Mouse (Mus musculus) intestine, embryonic 14.5 days (tissue): Measurements from ENCODE around the gene Rce1. TPM values are rescaled to one million over a fixed set of nuclear protein-coding genes. Genes with fewer than 3 reads are reported as not detected.

Experiments
- ATAC-seq: fragments of 200-750 bp; cut with Nextera tagmentation; replicated peaks from 2 replicates; pipeline ENCODE4 v1.8.0; 2017; ENCODE audit warnings: low read depth, moderate number of reproducible peaks, moderate TSS enrichment, moderate library complexity; ENCODE audit not compliant: low FRiP score, low TSS enrichment
- DNase-seq: peaks from one replicate; pipeline ENCODE4 v3.0.0-alpha.2; 2018; ENCODE audit warnings: low spot score
- H3K27ac ChIP-seq: fragments of 300-500 bp; sonication (generic); 2 replicates; pipeline ENCODE4 v1.5.1; 2014; ENCODE audit warnings: low read depth, mild to moderate bottlenecking, control low read depth
- H3K27me3 ChIP-seq: fragments of 300-500 bp; sonication (generic); replicated peaks from 2 replicates; pipeline ENCODE4 v1.6.1; 2014; ENCODE audit warnings: low read length, control low read depth; ENCODE audit not compliant: control insufficient read depth, insufficient read depth
- H3K36me3 ChIP-seq: fragments of 300-500 bp; sonication (generic); 2 replicates; pipeline ENCODE4 v1.6.1; 2014; ENCODE audit warnings: low read length, control low read depth; ENCODE audit not compliant: control insufficient read depth, insufficient read depth
- H3K4me1 ChIP-seq: fragments of 300-500 bp; sonication (generic); replicated peaks from 2 replicates; pipeline ENCODE4 v1.6.1; 2014; ENCODE audit warnings: low read length, control low read depth, mixed read lengths; ENCODE audit not compliant: control insufficient read depth, insufficient read depth
- H3K4me2 ChIP-seq: fragments of 300-500 bp; sonication (generic); 2 replicates; pipeline ENCODE4 v1.6.1; 2014; ENCODE audit warnings: low read length
- H3K4me3 ChIP-seq: fragments of 300-500 bp; sonication (generic); 2 replicates; pipeline ENCODE4 v1.5.1; 2014; ENCODE audit warnings: low read depth, low read length, control low read depth, mixed read lengths
- H3K9ac ChIP-seq: fragments of 300-500 bp; sonication (generic); 2 replicates; pipeline ENCODE4 v1.6.1; 2014; ENCODE audit warnings: mild to moderate bottlenecking, low read length
- H3K9me3 ChIP-seq: fragments of 300-500 bp; sonication (generic); 2 replicates; pipeline ENCODE4 v1.6.1; 2016; ENCODE audit warnings: low read length, control low read depth; ENCODE audit not compliant: control insufficient read depth
- WGBS: fragments of 180-500 bp; shearing (Covaris S2); extraction: QIAGEN DNeasy Blood & Tissue Kit; methylation state at CpG from one replicate; pipeline ENCODE4 v1.1.7; 2014; 5-methylcytosine and 5-hydroxymethylcytosine counted together
- polyA plus RNA-seq: library from polyadenylated mRNA; unstranded; fragments of >200 nt; fragmentation: Nextera tagmentation; extraction: Ambion mirVana; gene quantifications from 2 replicates; pipeline ENCODE4 v1.2.1, GENCODE M21; 2014

Gene Rce1
- polyA plus RNA-seq, 1 experiment from 2014 or later, result 75.3 TPM

- no peak for DNase-seq
- Histone ChIP-seq H3K9ac (no peak overlapping the region), H3K27ac (no peak overlapping the region), H3K27me3 (no peaks in the 10 kb centered on the region), H3K4me3 (no peak overlapping the region), H3K4me2 (no peak overlapping the region), H3K9me3 (no peaks in the 10 kb centered on the region), H3K36me3 (peaks cover 14% of the 10 kb centered on the region), H3K4me1 (peaks cover 20% of the 10 kb centered on the region)
- WGBS, result 92% methylated on average over 12 of the region's 12 CpGs
- no peak for ATAC-seq
These were observed 18.0 kb downstream of the Rce1 start for GRCm38 (mm10) chr19:4607406-4607805.

- Histone ChIP-seq H3K9me3 (no peaks in the 10 kb centered on the region), H3K4me2 (no peak overlapping the region), H3K27ac (no peak overlapping the region), H3K27me3 (no peaks in the 10 kb centered on the region), H3K36me3 (no peaks in the 10 kb centered on the region), H3K9ac (no peak overlapping the region), H3K4me3 (no peak overlapping the region), H3K4me1 (peaks cover 20% of the 10 kb centered on the region)
- ATAC-seq, result no peak
- DNase-seq, result no peak
- WGBS, result 42% methylated on average over 4 of the region's 4 CpGs
These were observed 19.8 kb downstream of the Rce1 start for GRCm38 (mm10) chr19:4605654-4606053.

GRCm38 (mm10) chr19:4603801-4604723 lies 21.4 kb downstream of the Rce1 start:
- no peaks in the 10 kb centered on the region for H3K36me3 ChIP-seq
- DNase-seq, result peak; percentile 71

GRCm38 (mm10) chr19:4602459-4602858 lies 23.0 kb downstream of the Rce1 start:
- Histone ChIP-seq H3K4me3 (no peak overlapping the region), H3K27ac (no peak overlapping the region), H3K4me1 (peaks cover 20% of the 10 kb centered on the region), H3K36me3 (no peaks in the 10 kb centered on the region), H3K9me3 (no peaks in the 10 kb centered on the region), H3K27me3 (no peaks in the 10 kb centered on the region), H3K9ac (no peak overlapping the region), H3K4me2 (no peak overlapping the region)
- ATAC-seq (no peak), DNase-seq (no peak)
- WGBS, result 92% methylated on average over 20 of the region's 20 CpGs

More at GRCm38 (mm10) chr19:4603801-4604723, 21.4 kb downstream of the Rce1 start:
- no peaks in the 10 kb centered on the region for H3K27me3 ChIP-seq
- H3K4me1 ChIP-seq, result peaks cover 20% of the 10 kb centered on the region
- no peak overlapping the region for H3K4me2 ChIP-seq
- WGBS, result 33% methylated on average over 24 of the region's 24 CpGs
- ATAC-seq, result peak; percentile 80
- no peak overlapping the region for H3K4me3 ChIP-seq
- H3K9ac ChIP-seq, result no peak overlapping the region
- H3K9me3 ChIP-seq, result no peaks in the 10 kb centered on the region
- H3K27ac ChIP-seq, result no peak overlapping the region

GRCm38 (mm10) chr19:4596071-4596470 lies 29.4 kb downstream of the Rce1 start:
- Histone ChIP-seq H3K4me1 (no peaks in the 10 kb centered on the region), H3K9ac (no peak overlapping the region), H3K36me3 (no peaks in the 10 kb centered on the region), H3K27ac (no peak overlapping the region), H3K4me3 (no peak overlapping the region), H3K27me3 (no peaks in the 10 kb centered on the region), H3K4me2 (no peak overlapping the region), H3K9me3 (no peaks in the 10 kb centered on the region)
- ATAC-seq (no peak), DNase-seq (no peak)
- 63% methylated on average over 2 of the region's 2 CpGs for WGBS

GRCm38 (mm10) chr19:4593792-4594522 lies 31.5 kb downstream of the Rce1 start:
- no peaks in the 10 kb centered on the region for H3K36me3 ChIP-seq
- no peak overlapping the region for H3K4me3 ChIP-seq
- no peaks in the 10 kb centered on the region for H3K27me3 ChIP-seq
- no peaks in the 10 kb centered on the region for H3K9me3 ChIP-seq
- no peak overlapping the region for H3K27ac ChIP-seq
- H3K4me1 ChIP-seq, result no peaks in the 10 kb centered on the region
- ATAC-seq (no peak; the same call in 1 of the 2 replicates), DNase-seq (no peak)
- no peak overlapping the region for H3K9ac ChIP-seq
- 47% methylated on average over 7 of the region's 7 CpGs for WGBS
- no peak overlapping the region for H3K4me2 ChIP-seq

- ATAC-seq, result no peak
- no peaks in the 10 kb centered on the region for H3K36me3 ChIP-seq
- H3K4me1 ChIP-seq, result no peaks in the 10 kb centered on the region
- DNase-seq, result no peak
- no peak overlapping the region for H3K4me2 ChIP-seq
- H3K9ac ChIP-seq, result no peak overlapping the region
- 65% methylated on average over 3 of the region's 3 CpGs for WGBS
- no peak overlapping the region for H3K4me3 ChIP-seq
- no peaks in the 10 kb centered on the region for H3K9me3 ChIP-seq
- H3K27me3 ChIP-seq, result no peaks in the 10 kb centered on the region
- H3K27ac ChIP-seq, result no peak overlapping the region
These were observed 35.4 kb downstream of the Rce1 start for GRCm38 (mm10) chr19:4590025-4590424.

GRCm38 (mm10) chr19:4589081-4589480 lies 36.4 kb downstream of the Rce1 start:
- H3K9me3 ChIP-seq, result no peaks in the 10 kb centered on the region
- no peak overlapping the region for H3K4me3 ChIP-seq
- H3K4me1 ChIP-seq, result no peaks in the 10 kb centered on the region
- H3K27ac ChIP-seq, result no peak overlapping the region
- ATAC-seq, result no peak
- 85% methylated on average over 1 of the region's 1 CpGs for WGBS
- H3K9ac ChIP-seq, result no peak overlapping the region
- H3K27me3 ChIP-seq, result no peaks in the 10 kb centered on the region
- no peaks in the 10 kb centered on the region for H3K36me3 ChIP-seq
- H3K4me2 ChIP-seq, result no peak overlapping the region
- DNase-seq, result no peak
